Mouse (Mus musculus) effector memory CD4-positive, alpha-beta T cell, adult 5 months (primary cell): Measurements from ENCODE around the gene Cxcl15. TPM values are rescaled to one million over a fixed set of nuclear protein-coding genes. Genes with fewer than 3 reads are reported as not detected.

Experiments used
- polyA plus RNA-seq: library from polyadenylated mRNA; unstranded; fragments of 100-300 nt; shearing (Covaris generic); gene quantifications from one replicate; pipeline ENCODE4 v1.2.1, GENCODE M21; 2017

The Cxcl15 gene
- polyA plus RNA-seq = not detected

GRCm38 (mm10) chr5:90794195-90794625, at the start of gene Cxcl15:
TSS of gene Cxcl15 (plus strand) at chr5:90794534.

DNA sequence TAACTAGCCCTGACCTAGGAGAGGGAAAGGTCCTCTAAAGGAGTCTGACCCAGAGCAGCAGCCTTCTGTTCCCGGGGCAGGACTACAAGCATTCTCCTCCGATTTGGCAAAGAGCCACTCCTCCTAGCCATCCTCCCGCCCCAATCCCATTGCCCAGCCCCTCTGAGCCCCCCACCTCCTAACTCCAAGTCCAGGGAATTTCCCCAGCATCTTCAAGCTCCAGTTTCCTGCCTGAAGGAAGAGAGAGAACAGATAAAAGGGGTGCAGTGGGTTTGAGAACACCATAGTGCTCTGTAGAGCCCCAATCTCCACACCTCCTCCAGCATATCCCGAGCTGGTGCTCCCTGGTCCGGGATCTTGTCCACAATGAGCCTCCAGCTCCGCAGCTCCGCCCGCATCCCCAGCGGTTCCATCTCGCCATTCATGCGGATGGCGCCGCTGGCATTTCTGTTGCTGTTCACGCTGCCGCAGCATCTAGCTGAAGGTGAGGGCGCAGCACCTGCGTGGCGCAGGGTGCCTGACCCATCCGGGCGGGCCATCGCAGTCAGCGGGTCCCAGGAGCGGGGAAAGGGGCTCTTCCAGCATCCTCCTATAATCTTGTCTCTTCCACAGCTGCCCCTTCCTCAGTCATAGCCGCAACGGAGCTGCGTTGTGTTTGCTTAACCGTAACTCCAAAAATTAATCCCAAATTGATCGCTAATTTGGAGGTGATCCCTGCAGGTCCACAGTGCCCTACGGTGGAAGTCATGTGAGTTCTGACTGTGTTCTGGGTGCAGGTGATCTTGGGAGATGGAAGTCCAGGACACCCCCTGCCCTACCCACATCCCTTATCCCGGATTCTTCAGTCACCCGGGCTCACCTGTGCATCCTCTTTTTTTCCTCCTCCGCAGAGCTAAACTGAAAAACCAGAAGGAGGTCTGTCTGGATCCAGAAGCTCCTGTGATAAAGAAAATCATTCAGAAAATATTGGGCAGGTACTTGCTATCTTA, 35.0 kb upstream of the Cxcl15 start, which contains the start of gene Cxcl5:
Cxcl5 (plus strand) TSS at position 284 of the 989 bp plus-strand sequence.

GRCm38 (mm10) chr5:90768218-90768617, 26.1 kb upstream of the Cxcl15 start, which contains the start of gene Ppbp:
TSS of gene Ppbp (plus strand) at chr5:90768518.

DNA sequence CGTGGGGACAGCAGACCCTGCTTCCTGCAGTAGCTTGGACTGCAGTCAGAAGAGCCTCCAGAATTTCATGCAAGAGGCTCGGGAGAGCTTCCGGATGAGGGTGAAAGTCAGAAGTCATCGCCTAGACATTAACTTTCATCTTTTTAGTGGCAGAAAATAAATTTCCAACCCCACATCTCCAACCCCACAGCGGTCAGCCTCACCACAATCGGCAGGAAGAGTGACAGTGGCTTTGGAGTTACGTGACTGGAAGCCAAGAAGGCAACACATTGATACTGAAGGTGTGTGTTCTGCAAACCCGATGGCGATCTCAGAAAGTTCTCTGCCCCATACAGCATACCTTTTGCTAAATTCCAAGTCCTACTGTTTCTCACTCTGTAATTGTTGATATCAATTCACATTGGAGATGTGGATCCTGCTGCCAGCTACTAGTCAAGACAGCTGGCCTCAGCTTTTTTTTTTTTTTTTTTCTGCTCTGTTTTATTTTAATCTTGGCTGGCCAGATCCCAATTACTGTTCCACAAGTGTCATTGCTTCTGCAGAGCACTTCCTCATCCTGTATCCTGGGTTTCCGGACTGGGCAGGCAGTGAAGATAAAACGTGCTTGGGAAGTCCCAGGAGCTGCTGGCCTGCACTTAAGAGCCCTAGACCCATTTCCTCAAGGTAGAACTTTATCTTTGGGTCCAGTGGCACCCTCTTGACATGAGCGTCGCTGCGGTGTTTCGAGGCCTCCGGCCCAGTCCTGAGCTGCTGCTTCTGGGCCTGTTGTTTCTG, 22.3 kb upstream of the Cxcl15 start, which contains the start of gene Pf4:
Pf4 (plus strand) TSS at position 556 of the 774 bp plus-strand sequence.

GRCm38 (mm10) chr5:90785659-90786588, 8.4 kb upstream of the Cxcl15 start, which contains the start of gene Cxcl3:
TSS of gene Cxcl3 (plus strand) at chr5:90786103.

Other genes with a start within 250 kb of the Cxcl15 start
- not detected for gene 5830473C10Rik, start 233.4 kb upstream of the Cxcl15 start, polyA plus RNA-seq
- 0.82 TPM for gene Rassf6, start 153.9 kb upstream of the Cxcl15 start, polyA plus RNA-seq
- not detected for gene Cxcl5, start 35.2 kb upstream of the Cxcl15 start, polyA plus RNA-seq
- gene Ppbp, start 26.0 kb upstream of the Cxcl15 start, polyA plus RNA-seq = not detected
- gene Pf4, start 22.1 kb upstream of the Cxcl15 start, polyA plus RNA-seq = not detected
- not detected for gene Cxcl3, start 8.4 kb upstream of the Cxcl15 start, polyA plus RNA-seq
- gene Cxcl1, start 96.7 kb downstream of the Cxcl15 start, polyA plus RNA-seq = not detected
- gene Cxcl2, start 109.3 kb downstream of the Cxcl15 start, polyA plus RNA-seq = not detected
- gene Mthfd2l, start 136.6 kb downstream of the Cxcl15 start, polyA plus RNA-seq = 4.8 TPM
- gene Epgn, start 232.9 kb downstream of the Cxcl15 start, polyA plus RNA-seq = not detected